Mouse (Mus musculus): ENCODE results near the gene Trpm4.
"Not testable (repeated sequence)": the region's sequence is repeated elsewhere in the genome, so short reads cannot be mapped to it uniquely, and the experiment has no call there.

DNA sequence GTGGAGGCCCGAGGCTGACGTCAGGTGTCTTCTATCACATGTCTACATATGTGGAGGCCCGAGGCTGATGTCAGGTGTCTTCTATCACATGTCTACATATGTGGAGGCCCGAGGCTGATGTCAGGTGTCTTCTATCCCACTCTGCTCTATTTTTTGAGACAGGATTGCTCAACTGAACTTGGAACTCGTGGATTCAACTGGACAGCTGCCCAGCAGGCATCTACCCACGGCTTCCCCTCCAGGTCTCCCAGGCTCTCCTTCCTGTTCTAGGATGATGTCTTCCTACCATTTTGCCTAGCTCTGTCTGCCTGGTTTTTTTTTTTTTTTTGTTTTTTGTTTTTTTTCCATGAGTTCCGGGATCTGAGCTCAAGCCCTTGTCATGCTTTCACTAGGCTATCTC is 77.8 kb downstream of the Trpm4 start:
- not testable (repeated sequence) for TF ChIP-seq CTCF, POLR2A (IDR thresholded peaks at IDR 0.05; ENCODE audit: insufficient read depth, low read depth, low read length)
